Mouse (Mus musculus): Measurements from ENCODE around the gene Oxct2a.
"Not testable (repeated sequence)": the region's sequence is repeated elsewhere in the genome, so short reads cannot be mapped to it uniquely, and the experiment has no call there.

Oxct2a gene

DNA sequence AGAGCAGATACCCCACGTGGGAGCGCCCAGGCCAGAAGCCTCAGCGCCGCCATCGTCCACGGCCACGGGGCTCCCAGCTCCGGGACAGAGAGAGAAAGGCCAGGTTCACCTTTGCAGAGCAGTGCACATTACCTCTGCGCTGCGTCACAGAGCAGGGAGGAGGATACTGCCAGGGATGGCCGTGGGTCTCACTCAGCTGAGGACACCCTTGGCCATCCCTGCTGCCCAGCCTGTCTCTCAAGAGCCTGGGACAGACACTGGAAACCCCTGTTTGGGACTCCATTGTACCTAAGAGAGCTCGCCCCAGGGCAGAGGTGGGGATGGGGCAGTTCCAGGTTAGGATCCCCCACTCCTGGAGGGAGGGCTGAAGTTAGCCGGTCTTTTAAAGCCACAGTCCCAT is at the start of gene Oxct2a:
Gene Oxct2a (minus strand): TSS at position 101 of the 400 bp plus-strand sequence.
- DNase-seq (ENCODE audit: low spot score): no peak

DNA sequence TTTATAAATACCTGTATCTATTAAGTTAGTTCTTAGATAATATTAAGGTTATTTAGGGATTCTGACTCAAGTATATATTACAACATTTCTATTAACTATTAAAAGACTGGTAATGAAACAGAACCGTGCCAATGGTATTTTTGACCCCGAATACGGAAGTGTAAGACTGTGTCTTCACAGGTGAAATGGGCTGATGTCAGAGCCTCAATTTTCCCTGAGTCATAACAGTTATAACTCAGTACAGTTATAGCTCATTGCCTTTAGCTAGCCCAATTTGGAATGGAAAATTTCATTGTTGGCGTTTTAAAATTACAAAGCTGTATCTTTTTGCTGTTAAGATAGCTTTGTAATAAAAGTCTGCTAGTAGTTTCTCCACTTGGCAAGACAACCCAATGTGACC is 40.1 kb upstream of the Oxct2a start:
- no peak for DNase-seq (ENCODE audit: low spot score)

DNA sequence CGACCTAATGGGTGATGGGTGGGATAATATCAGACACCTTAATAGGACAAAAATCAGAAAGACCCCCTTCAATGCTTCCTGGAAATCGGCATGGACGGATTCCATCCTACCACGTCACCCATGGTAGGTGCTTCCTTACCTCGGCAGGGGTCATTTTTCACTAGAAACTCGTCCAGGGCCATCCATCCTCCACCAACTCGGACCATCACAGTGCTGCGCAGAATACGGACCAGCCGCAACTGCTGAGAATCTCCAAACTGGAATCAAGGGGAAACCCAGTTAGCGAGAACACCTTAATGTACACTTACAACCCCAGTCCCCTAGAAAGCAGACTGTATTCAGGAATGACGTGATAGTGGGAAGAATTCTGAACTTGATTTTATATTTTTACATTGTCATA is 37.3 kb upstream of the Oxct2a start:
- DNase-seq (ENCODE audit: low spot score): no peak

DNA sequence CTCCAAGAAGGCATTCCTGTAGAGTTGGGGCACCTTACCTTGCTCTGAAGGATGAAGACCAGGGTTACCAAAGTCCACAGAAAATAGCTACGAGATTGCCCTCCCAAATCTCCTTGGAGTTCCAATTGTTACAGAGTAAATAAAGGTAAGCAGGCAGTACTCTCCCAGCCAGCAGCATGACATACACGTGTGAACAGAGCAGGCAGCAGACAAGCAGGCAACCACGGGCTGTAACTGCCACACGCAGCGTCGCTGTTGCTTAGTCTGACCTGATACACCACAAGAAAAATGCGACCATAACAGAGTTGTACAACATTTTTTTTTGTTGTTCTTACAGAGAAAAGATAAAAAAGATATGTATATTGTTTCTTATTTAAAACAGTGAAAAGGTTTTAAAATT is 35.2 kb upstream of the Oxct2a start:
- DNase-seq (ENCODE audit: low spot score): no peak

DNA sequence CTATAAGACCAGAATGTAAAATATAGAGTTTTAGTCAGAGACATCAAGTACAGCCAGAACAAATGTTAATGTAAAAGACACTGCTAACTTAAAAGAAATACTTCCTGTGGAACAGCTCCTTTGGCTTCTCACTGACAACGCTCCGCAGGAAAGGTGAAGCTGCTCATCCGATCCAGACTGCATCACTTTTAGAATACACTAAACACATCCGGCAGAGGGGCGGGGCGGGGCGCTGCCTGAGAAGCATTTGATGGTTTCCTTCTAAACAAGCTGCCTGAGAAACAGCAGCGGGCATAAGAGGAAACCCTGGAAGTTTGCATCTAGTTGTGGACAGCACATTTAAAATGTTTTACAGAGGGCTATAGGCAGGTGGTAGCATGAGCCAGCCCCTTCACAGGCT is 32.5 kb upstream of the Oxct2a start:
- no peak for DNase-seq (ENCODE audit: low spot score)

DNA sequence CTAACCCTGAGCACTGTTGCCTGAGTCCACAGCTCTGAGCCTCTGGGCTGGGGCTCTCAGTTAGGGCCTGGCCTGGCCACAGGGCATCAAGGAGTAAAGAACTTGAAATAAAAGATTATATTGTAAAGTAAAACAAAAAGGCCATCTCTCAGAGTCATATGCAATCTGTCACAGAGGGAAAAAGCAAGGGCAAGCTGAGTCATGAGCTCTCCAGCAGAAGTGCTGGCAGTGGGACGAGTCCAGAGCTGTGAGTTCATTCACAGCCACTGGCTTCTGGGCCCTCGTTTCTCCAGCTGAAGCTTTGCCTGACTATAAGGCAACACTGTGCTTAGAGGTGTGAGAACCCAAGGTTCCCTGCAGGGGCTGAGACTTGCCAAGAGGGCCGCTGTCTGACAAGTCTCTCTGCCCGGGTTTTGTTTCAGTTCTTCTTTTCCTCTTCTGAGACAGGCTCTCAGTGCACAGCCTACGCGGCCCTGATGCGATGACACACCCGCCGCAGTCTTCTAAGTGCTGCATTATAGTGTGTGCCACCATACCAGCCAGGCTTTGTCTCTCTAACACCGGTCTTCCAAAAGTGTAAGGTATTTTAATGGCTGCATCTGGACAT is 29.9 kb upstream of the Oxct2a start:
- DNase-seq (ENCODE audit: low spot score): no peak

DNA sequence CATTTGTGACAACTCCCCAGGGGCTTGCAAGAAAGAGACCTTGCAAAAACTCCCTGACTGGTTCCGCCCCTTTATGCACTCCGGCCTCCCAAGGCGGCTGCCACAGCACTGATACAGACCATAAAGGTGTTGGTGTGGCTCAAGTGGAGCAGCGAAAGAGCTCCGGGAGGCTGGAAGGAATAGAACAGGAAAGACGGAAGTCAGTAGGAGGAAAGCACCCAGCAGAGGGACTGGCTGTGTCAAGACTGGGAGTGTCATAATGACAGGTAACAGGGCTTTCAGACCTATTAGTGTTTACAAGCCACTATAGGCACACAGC is 20.0 kb upstream of the Oxct2a start:
- DNase-seq (ENCODE audit: low spot score): no peak

DNA sequence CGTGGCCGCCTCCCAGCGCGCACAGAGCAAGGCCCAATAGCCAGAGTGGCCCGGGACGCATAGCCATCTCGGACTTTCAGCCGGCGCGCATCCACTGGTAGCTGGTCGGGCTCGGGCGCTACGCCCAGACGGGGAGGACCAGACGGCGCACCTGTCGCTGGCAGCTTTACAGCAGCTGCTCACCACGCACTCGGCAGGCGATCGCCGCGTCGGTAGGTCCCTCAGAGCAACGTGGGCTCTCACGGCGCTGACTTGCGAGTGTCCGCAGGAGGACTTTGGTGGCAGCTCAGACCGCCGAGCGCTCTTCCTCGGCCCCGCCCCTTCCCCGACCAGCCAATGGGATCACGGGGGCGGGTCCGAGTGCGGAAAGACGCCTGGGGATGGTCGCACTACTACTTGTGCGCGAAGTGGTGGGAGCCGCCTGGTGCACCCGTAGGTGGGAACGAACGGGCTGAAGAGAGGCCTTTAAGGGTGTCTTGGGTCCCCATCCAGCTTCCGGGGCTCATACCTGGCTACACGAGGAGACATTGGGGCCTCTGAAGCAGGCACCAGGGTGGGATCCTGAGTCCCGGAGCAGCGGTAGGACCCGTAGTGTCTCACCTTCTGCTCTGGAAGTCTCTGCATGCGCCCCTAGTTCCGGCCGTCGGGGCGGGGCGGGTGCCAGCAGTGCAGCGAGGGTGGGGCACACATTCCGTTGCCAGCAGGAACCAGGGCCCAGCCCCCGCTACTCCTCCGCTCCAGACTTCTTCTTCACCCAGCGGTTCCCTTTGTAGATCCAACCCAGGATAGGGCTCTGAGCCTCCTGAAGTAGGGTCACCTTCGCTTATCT is 19.4 kb upstream of the Oxct2a start, which contains the start of gene Bmp8a:
Gene Bmp8a (minus strand): TSS at position 611 of the 829 bp plus-strand sequence.
- peak; percentile 92 for DNase-seq (ENCODE audit: low spot score)

DNA sequence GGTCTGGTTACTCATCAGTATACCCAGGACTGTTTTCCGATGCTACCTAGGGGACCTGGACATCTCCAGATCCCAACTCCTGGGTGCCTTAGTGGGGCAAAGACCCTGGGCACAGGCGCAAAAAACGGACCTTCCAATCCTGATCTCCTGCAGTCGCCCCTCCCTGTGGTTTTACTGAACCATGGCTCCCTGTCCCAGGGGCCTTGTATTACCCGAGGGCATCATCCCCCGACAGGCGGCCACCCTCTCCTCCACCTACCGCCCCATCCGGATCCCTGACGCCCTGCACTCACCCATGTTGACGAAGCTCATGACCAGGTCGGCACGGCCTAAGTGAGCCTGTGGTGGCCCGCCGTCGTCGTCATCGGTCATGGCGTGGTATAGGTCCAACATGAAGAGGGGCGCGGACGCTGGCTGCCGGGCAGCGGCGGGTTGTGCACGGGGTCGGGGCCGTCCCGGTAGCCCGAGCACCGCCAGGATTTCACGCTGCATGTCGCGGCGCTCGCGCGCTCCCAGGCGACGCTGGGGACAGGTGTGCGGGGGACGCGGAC is 18.7 kb upstream of the Oxct2a start:
- no peak for DNase-seq (ENCODE audit: low spot score)

DNA sequence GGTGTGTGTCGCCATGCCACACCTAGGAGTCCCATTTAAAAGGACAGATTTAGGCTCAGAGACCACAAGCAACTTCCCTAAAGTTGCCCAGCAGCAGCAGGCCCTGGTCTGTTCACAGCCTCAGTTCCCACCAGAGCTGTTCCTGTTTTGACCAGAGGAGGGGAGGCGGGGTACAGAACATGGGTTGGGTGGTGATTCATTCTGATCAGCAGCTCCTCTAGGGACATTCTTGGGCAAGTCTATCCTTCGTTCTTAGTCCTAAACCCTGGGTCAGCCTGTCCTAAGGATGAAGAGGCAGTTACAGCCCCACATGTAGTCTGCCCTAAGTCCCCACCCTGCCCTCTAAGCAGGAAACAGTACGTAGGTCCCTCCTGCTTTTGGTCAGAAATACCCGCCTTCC is 16.8 kb upstream of the Oxct2a start:
- DNase-seq (ENCODE audit: low spot score): no peak

DNA sequence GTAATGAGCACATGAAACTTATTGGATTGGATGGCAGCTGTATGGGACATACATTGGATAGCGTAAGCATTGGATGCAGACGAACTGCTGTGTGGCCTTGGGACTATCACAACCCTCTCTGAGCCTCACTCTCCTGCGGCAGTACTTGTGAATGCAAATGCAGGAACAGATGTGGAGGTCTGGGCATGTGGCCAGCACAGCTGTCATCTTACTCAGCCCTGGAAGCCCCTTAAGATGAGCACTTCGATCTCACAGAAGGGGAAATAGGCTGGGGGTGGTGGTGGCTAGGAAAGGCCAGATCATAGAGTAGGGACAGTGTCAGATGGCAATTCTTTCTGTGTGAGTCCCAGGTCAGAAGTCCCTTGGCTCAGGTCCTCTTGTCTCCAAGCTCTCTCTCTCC is 14.3 kb upstream of the Oxct2a start:
- DNase-seq (ENCODE audit: low spot score): no peak

DNA sequence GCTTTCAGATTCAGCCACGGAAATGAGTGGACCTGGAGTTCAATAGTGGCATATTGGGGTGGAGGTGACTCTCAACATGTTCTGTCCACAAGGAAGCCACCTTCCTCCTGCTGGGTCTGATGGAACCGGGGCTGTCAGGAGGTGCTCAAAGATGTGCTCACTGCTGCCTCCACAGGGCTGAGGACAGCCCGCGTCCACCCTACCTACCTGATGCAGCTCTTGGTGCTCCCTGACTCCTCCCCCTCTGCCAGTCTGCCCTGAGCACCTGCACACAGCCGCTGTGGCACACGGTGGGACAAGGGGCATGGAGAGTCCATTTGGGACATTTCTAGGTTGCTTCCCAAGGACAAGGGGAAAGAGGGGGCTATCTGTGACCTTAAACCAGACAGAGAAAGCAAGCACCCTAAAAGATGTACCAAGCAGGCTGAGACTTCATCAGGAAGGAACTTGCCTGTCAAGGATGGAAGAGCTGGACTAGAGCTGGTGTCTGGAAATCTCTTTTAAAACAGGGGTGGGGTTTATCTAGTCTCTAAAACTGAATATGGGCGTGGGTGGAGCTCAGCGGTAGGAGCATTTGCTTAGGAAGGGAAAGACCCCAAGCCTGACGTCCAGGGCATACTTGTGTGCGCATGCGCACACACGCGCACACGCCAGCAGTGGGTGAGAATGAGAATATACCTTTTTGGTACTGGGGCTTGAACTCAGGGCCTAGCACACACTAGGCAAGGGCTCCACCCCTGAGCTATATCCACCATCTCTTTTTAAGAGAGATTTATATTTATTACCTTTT is 12.6 kb upstream of the Oxct2a start:
- DNase-seq (ENCODE audit: low spot score): no peak

DNA sequence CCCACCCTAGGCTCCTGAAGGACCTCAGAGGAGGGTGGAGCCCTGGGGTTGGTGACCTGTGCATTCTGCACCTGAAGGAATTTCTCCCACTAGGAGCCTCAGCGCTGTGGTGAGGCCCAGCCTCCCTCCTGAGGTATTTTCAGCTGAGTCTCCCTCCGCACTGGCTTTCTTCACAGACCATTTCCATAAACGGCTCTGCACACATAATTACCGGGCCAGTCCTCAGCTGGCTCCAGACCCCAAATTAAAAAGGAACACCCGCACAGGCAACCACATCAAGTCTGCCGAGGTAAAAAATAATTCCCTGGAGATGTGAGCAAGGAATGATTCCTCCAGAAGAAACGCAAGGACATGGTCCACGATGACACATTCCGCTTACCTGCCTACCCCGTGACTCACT is 11.8 kb upstream of the Oxct2a start:
- not testable (repeated sequence) for DNase-seq (ENCODE audit: low spot score)

DNA sequence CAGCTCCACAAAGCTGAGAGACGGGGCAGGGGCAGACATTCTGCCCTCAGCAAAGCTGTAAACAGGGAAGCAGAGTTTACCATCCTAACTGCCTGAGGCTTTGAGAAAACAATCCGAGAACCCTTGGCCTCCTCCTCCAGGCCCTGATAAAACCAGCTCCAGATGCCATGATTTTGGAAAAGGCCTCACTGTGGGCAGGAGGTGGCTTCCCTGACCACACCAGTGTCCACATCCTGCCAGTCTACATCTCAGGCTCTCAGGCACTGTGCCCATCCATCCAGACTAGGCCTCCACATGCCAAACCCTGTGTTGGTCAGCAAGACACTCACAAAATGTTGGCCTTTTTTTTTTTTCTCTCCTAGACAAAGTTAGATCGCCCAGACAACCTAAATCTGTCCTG is 10.7 kb upstream of the Oxct2a start:
- DNase-seq (ENCODE audit: low spot score): no peak

DNA sequence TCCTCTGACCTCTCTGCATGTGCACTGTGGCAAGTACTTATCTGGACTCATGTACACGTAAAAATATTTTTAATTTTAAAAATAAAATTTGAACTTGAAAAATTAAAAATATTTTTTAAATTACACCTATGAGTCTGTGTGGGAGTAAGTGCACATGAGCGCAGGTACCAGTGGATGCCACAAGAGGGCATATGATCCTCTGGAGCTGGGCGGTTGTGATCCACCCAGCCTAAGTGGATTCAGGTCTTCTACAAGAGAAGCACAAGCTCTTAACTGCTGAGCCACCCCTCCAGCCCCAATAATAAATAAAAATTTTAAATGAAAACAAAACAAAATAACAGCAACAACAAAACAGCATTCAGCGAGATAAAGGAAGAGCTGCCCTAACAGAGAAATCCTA is 9.7 kb upstream of the Oxct2a start:
- no peak for DNase-seq (ENCODE audit: low spot score)

DNA sequence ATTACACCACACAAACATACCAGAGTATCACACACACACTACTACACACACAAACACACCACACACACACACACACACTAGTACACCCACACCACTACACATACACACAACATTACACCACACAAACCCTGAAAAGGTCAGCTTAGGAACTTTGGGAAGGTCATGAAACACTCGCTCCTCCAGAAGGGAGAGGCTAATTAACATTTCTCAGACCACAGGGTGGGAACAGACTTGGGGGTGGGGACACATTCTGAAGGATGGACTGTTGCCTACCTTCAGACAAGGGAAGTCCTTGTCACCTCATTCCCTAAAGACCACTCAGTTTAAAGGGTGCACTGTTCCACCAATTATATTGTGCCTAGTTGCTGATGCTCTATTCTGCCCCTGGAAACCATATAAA is 8.5 kb upstream of the Oxct2a start:
- DNase-seq (ENCODE audit: low spot score): not testable (repeated sequence)

DNA sequence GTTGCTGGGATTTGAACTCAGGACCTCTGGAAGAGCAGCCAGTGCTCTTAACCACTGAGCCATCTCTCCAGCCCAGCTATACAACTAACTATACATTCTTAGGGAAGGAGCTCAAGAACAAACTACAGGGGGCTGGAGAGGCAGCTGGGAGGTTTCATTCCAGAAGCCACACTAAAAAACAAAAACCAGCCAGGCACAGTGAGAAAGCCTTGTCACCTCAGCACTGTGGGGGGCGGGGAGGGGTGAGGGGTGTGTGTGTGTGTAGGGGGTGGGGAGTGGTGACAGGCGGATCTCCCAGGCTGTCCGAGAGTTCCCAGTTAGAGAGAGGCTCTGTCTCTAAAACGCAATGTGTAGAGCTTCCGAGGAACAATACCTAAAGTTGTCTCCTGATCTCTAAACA is 7.9 kb upstream of the Oxct2a start:
- no peak for DNase-seq (ENCODE audit: low spot score)

DNA sequence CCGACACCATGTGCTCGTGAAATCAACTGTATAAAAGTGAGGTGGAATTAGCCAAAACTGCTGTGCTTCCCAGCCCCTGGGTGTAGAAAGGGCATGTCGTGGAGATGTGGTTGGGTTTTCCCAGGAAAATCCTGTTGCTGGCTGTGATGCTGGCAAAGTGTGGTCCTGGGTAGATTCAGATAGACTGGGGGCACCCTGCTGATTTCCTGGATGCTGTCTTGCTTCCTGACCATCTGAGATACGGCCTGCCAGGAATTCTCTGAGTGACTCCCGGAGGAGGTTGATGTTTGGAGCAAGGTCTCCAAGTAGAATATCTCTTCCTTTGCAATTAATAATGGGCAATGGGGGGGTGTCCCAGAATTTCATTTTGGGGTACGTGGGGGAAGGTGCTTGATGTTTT is 5.5 kb upstream of the Oxct2a start:
- no peak for DNase-seq (ENCODE audit: low spot score)

DNA sequence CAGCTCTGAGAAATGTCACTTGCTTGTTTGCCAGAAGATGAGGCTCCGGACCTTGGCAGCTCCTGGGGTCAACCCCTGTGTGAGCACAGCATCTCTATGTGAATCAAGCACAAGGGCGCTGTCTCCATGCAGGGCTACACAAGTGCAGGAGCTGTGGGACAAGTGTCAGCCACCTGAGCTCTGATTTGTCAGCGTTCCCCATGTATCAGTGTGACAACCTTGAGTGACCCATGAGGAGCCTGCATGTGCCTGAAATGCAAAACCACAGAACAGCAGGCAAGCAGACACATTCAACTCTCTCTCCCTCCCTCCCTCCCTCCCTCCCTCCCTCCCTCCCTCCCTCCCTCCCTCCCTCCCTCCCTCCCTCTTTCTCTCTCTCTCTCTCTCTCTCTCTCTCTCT is 4.2 kb upstream of the Oxct2a start:
- DNase-seq (ENCODE audit: low spot score): no peak

DNA sequence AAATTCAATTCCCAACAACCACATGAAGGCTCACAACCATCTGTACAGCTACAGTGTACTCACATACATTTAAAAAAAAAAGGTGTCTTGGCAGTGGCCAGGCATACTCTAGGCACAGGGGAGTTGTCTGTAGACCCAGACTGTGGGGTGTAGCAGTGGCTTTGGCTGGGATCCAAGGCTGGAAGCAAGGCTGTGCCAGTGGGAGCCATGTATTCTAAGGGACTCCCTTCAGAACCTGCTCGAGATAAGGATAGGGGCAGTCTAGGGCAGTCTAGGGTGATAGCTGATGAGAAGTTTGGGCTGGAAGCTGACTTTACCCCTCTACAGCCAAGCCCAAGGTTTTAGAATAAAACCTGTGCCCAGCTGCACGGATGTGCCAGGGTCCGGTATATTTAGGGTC is 2.7 kb upstream of the Oxct2a start:
- DNase-seq (ENCODE audit: low spot score): no peak

DNA sequence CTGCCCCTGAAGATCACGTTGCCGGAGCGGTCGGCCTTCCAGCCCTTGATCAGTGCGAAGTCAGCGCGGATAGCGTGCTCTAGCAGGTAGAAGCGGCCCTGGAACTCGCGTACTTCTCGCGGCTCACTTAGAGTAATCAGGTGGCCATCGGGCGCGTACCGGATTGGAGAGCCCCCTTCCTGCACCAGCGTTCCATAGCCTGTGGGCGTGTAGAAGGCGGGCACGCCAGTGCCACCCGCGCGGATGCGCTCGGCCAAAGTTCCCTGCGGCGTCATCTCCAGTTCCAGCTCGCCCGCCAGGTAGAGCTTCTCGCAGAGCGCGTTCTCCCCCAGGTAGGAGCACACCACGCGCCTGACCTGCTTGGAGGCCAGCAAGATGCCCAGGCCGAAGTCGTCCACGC is 524 bp downstream of the Oxct2a start:
- DNase-seq (ENCODE audit: low spot score): not testable (repeated sequence)

DNA sequence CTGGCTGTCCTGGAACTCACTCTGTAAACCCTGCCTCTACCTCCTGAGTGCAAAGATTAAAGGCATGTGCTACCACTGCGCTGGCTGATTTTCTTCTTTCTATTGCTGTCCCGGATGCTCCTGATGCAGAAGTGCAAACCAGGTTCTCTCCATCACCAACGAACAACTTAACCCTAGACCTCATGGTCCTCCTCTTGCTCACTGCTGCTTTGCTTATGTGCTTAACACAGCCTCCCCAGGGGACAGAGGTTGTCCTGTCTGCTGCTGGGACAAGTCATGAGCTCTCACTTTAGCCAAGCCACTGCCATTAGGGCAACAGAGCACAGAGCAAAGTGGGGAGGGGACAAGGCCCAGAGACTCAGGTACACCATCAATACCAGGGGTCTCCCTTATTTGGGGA is 8.9 kb downstream of the Oxct2a start:
- DNase-seq (ENCODE audit: low spot score): no peak

DNA sequence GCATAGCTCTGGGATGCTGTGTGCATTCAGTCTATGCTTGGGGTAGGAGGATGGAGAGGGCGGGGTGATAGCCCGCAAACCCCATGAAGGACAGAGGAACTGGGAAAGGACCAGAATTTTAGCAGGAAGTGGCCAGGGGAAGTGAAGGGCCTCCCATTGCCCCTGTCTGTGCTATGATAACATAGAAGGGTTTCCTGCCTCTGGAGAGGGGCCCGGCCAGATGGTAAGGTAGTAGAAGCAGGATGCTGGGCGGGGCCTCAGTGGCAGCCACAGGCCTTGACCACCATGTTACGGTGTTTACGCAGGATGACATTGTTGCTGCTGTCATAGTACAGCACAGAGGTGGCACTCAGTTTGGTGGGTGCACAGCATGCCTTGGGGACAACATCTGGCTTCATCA is 10.4 kb downstream of the Oxct2a start:
- no peak for DNase-seq (ENCODE audit: low spot score)
